Mouse (Mus musculus): Measurements from ENCODE around the gene Cnnm3. TPM values are rescaled to one million over a fixed set of nuclear protein-coding genes. Genes with fewer than 3 reads are reported as not detected.

Cnnm3 gene
- total and polyA plus RNA-seq, 3 experiments, result 4.2 to 9.9 TPM; not detected in 1

- Histone ChIP-seq H3K4me3 (ENCODE audit: control insufficient read depth in 1 of 2, insufficient read depth in 1 of 2, low read depth in 2 of 2, low read length in 2 of 2) (no peak overlapping the region), H3K4me1 (ENCODE audit: control insufficient read depth in 1 of 2, insufficient read depth in 2 of 2, low read length in 2 of 2) (peaks cover 2% of the 10 kb centered on the region in 2 experiments), H3K9ac (ENCODE audit: control insufficient read depth, low read depth, low read length, poor library complexity, severe bottlenecking) (no peak overlapping the region), H3K27me3 (ENCODE audit: control insufficient read depth in 1 of 2, insufficient read depth in 2 of 2, low read length in 2 of 2) (no peaks in the 10 kb centered on the region), H3K36me3 (ENCODE audit: control insufficient read depth in 1 of 2, insufficient read depth in 2 of 2, low read length in 2 of 2) (peaks cover 0 to 2% of the 10 kb centered on the region in 2 experiments; a peak in 2 of 4 replicates), H3K9me3 (replicated peaks; ENCODE audit: insufficient read depth, low read length) (no peaks in the 10 kb centered on the region), H3K27ac (ENCODE audit: control insufficient read depth, low read depth, low read length) (no peak overlapping the region), H3K79me2 (ENCODE audit: control insufficient read depth, insufficient read depth, low read length, poor library complexity) (no peaks in the 10 kb centered on the region)
- TF ChIP-seq TAL1 (IDR thresholded peaks at IDR 0.05; ENCODE audit: low read length), result no peak
- no peak for TF ChIP-seq GATA1 (IDR thresholded peaks at IDR 0.05; ENCODE audit: low read depth, low read length)
- TF ChIP-seq MAZ (IDR thresholded peaks at IDR 0.05; ENCODE audit: low read depth, low read length), result no peak
- no peak for TF ChIP-seq TCF12 (IDR thresholded peaks at IDR 0.05; ENCODE audit: low read depth, low read length)
- no peak for TF ChIP-seq JUND (IDR thresholded peaks at IDR 0.05; ENCODE audit: low read depth, low read length)
- TF ChIP-seq HCFC1 (IDR thresholded peaks at IDR 0.05; ENCODE audit: low read depth, low read length), result no peak
- TF ChIP-seq ELF1 (IDR thresholded peaks at IDR 0.05; ENCODE audit: low read depth, low read length), result no peak
- TF ChIP-seq CHD1 (IDR thresholded peaks at IDR 0.05; ENCODE audit: low read depth, low read length), result no peak
- no peak for TF ChIP-seq POLR2AphosphoS2 (IDR thresholded peaks at IDR 0.05; ENCODE audit: low read length)
- no peak for TF ChIP-seq USF2 (IDR thresholded peaks at IDR 0.05; ENCODE audit: borderline replicate concordance in 1 of 2, insufficient read depth in 1 of 2, low read depth in 1 of 2, low read length in 2 of 2)
- TF ChIP-seq NRF1 (IDR thresholded peaks at IDR 0.05; ENCODE audit: insufficient read depth, low read depth, low read length, poor library complexity, severe bottlenecking), result no peak
- TF ChIP-seq MAFK (IDR thresholded peaks at IDR 0.05; ENCODE audit: borderline replicate concordance, low read depth, low read length), result no peak
- TF ChIP-seq ETS1 (IDR thresholded peaks at IDR 0.05; ENCODE audit: low read depth, low read length), result no peak
- TF ChIP-seq KAT2A (conservative IDR thresholded peaks at IDR 0.05; ENCODE audit: low read depth, low read length), result no peak
- TF ChIP-seq POLR2AphosphoS5 (IDR thresholded peaks at IDR 0.05; ENCODE audit: borderline replicate concordance, low read depth, low read length), result no peak
- TF ChIP-seq CHD2 (IDR thresholded peaks at IDR 0.05; ENCODE audit: low read length), result no peak
- no peak for TF ChIP-seq TBP (IDR thresholded peaks at IDR 0.05; ENCODE audit: low read depth, low read length)
- no peak for DNase-seq (ENCODE audit: low read depth, low spot score)
Observed at GRCm38 (mm10) chr1:36518259-36518658, 6.6 kb downstream of the Cnnm3 start.

GRCm38 (mm10) chr1:36519626-36520025, 8.0 kb downstream of the Cnnm3 start:
- H3K79me2 ChIP-seq (ENCODE audit: control insufficient read depth, insufficient read depth, low read length, poor library complexity), result no peaks in the 10 kb centered on the region
- H3K4me1 ChIP-seq (ENCODE audit: control insufficient read depth in 1 of 2, insufficient read depth in 2 of 2, low read length in 2 of 2), result no peaks in the 10 kb centered on the region
- no peaks in the 10 kb centered on the region for H3K27me3 ChIP-seq (ENCODE audit: control insufficient read depth in 1 of 2, insufficient read depth in 2 of 2, low read length in 2 of 2)
- no peaks in the 10 kb centered on the region for H3K36me3 ChIP-seq (ENCODE audit: control insufficient read depth in 1 of 2, insufficient read depth in 2 of 2, low read length in 2 of 2)
- no peaks in the 10 kb centered on the region for H3K9me3 ChIP-seq (replicated peaks; ENCODE audit: insufficient read depth, low read length)
- no peak for TF ChIP-seq SMC3 (IDR thresholded peaks at IDR 0.05; ENCODE audit: low read depth, low read length)
- no peak for TF ChIP-seq KAT2A (conservative IDR thresholded peaks at IDR 0.05; ENCODE audit: low read depth, low read length)
- no peak for TF ChIP-seq E2F4 (IDR thresholded peaks at IDR 0.05; ENCODE audit: borderline replicate concordance, low read depth, low read length)
- TF ChIP-seq POLR2AphosphoS2 (IDR thresholded peaks at IDR 0.05; ENCODE audit: low read length), result no peak
- no peak for TF ChIP-seq TCF12 (IDR thresholded peaks at IDR 0.05; ENCODE audit: low read depth, low read length)
- no peak for TF ChIP-seq BHLHE40 (IDR thresholded peaks at IDR 0.05; ENCODE audit: borderline replicate concordance, low read depth, low read length)
- TF ChIP-seq MEF2A (IDR thresholded peaks at IDR 0.05; ENCODE audit: extremely low read depth, insufficient replicate concordance, low read depth, low read length, poor library complexity, severe bottlenecking), result no peak
- no peak for TF ChIP-seq ZC3H11A (IDR thresholded peaks at IDR 0.05; ENCODE audit: low read depth, low read length)
- TF ChIP-seq POLR2A (IDR thresholded peaks at IDR 0.05; ENCODE audit: control insufficient read depth in 1 of 2, insufficient read depth in 1 of 2, low read depth in 1 of 2, low read length in 2 of 2, poor library complexity in 1 of 2), result no peak
- no peak overlapping the region for H3K9ac ChIP-seq (ENCODE audit: control insufficient read depth, low read depth, low read length, poor library complexity, severe bottlenecking)
- no peak overlapping the region for H3K27ac ChIP-seq (ENCODE audit: control insufficient read depth, low read depth, low read length)
- DNase-seq (ENCODE audit: low read depth, low spot score), result no peak
- no peak overlapping the region for H3K4me3 ChIP-seq (ENCODE audit: control insufficient read depth in 1 of 2, insufficient read depth in 1 of 2, low read depth in 2 of 2, low read length in 2 of 2)

All from MEL (cell line).